Mouse (Mus musculus) thymus, adult 2 months (tissue): ENCODE results near the gene Wdr31.

Source experiments
- CTCF ChIP-seq: fragments of 200-500 bp; IDR thresholded peaks from 2 replicates; pipeline ENCODE4 v1.5.1; 2012; ENCODE audit warnings: mild to moderate bottlenecking, control low read depth, low read length, moderate library complexity, borderline replicate concordance; ENCODE audit not compliant: control insufficient read depth, poor library complexity, insufficient read depth; ENCODE audit errors: extremely low read depth
- POLR2A ChIP-seq: fragments of 200-500 bp; IDR thresholded peaks from 2 replicates; pipeline ENCODE4 v1.6.1; 2012; ENCODE audit warnings: mild to moderate bottlenecking, low read length, control low read depth, moderate library complexity; ENCODE audit not compliant: control insufficient read depth, poor library complexity, insufficient read depth; ENCODE audit errors: extremely low read depth

- no peak for TF ChIP-seq CTCF
- TF ChIP-seq POLR2A = no peak
Observed at GRCm38 (mm10) chr4:62505991-62506390, 35.3 kb upstream of the Wdr31 start.
